Mouse (Mus musculus) right cerebral cortex, postnatal 25 days (tissue): Measurements from ENCODE around the gene Apoc4.
"Not testable (repeated sequence)": the region's sequence is repeated elsewhere in the genome, so short reads cannot be mapped to it uniquely, and the experiment has no call there.

Experiments used
- DNase-seq: peaks from one replicate; pipeline ENCODE4 v3.0.0; 2022

Apoc4 gene

DNA sequence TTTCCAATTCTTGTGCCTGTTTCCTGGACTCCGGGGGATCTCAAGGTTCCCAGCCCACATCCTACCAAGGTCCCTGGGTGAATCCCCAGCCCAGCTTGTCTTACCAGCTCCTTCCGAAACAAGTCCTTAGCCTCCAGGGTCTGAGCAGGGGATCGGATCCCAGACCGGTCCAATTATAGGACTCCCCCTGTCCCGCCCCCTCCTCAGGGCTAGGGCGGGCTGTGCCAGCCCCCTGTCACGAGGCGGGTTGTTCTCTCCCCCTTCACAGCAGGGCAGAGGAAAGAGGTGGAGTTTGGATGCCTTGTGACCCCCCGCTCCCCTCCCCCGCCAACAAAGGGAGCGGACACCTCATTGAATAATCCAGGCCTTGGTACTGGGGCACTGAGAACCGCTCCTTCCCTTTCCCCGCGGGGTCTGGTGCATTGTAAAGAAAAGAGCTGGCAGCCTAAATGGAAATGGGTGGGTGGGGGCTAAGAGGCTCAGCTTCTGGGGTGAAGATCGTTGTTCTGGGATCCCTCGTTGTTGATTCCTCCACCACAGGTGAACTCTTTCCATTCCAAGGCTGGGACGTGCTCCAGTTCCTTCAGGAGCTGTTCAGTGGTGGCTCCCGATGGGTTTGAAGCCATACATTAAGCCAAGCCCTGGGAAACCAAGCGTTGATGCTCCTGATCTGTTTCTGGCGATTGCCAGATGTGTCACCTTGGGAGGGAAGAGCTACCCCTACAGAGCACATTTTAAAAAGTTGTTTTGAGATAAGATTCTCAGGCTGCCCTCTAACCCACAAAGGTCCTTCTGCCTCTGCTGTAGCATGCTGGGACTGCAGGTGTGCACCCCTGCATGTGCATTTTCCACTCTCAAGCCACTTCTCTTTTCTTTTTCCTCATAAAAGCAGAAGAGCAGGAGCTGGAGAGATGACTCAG, 17.9 kb upstream of the Apoc4 start, which contains the start of gene Apoe:
Apoe (minus strand) TSS at position 282 of the 920 bp plus-strand sequence.
- DNase-seq, result peak; percentile 59

DNA sequence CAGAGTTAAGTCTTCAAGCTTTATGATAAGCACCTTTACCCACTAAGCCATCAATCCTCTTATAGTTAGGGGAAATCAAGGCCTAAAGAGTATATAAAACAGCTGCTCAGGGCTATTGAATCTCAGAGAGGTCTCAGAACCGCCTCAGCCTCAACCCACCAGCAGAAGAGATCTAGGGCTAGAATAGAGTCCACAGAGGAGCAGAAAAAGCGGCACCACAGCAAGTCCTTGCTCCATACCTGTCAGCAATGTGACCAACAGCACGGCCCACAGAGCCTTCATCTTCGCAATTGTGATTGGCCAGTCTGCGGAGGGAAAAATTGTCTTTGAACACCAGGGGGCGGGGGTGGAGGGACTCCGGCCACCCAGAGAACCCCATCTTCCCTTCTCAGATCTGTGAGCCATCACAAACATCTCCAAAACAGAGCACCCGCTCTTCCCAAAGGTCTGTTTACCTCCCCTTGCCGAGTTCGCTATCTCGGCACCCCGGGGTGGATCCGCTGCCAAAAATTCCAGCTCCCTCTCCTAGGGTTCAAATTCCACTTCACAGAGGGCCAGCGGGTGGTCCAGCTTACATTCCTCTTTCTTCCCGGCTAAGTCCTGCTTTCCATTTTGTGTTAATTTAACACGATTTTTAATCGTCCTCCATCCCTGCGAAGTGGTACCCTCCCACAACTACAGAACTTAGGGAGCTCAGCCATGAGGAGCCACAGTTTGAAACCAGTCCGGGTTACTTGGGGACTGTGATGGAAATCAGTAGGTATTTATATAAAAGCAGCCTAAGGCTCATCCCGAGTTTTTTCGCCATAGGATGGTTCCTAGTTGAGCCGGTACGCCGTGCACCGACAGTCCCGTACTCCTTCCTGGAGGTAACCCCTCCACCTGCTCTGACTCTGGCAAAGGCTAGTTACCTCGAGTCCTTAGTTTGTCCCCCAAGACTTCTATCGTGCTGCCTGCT, 16.9 kb upstream of the Apoc4 start:
- no peak for DNase-seq

DNA sequence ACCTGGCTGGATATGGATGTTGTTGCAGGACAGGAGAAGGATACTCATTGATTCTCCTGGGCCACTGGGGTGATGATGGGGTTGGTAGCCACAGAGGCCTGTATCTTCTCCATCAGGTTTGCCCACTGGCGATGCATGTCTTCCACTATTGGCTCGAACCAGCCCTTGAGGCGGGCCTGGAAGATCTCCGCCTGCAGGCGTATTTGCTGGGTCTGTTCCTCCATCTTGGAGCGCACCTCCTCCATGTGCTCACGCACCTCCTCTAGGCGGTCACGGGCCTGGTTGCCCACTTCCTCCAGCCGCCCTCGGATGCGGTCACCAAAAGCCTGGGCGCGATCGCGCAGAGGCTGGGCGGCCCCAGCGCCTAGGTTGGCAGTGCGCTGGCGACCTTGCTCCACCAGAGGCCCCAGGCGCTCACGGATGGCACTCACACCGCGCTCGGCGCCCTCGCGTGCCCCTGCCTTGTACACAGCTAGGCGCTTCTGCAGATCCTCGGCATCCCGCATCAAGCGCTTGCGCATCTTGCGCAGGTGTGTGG, 15.1 kb upstream of the Apoc4 start:
- DNase-seq, result no peak

DNA sequence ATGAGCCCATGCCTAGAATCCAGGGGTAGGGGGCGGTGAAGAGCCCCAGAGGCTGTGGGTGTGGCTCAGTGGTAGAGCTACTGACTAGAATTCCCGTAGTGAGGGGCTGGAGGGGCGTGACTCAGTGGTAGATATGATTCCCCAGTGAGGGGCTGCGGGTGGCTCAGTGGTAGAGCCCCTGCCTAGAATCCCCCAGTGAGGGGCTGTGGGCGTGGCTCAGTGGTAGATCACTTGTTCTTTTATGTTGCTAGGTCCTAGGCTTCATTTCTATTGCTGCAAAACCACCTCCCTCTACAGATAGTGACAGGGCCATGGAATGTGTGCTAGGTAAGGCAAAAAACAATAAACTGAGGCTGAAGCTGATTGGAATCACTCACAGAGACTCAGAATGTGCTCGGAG, 14.6 kb upstream of the Apoc4 start:
- no peak for DNase-seq

DNA sequence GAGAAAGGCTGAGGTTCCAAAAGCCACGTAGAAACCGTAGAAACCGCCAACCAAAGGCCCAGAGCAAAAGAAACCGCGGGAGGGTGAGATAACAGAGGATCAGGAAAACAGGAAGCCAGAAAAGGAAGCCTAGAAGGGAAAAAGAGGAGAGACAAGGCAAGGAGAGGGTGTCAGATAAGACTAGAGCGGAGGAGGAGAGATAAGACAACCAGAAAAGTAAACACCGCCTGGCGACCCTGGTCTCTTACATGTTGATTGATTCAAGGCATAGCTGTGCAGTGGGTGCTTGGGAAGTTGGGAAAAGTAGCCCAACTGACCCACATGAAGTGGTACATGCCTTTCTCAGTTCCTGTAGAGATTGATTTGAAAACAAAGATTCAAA, 13.9 kb upstream of the Apoc4 start:
- no peak for DNase-seq

DNA sequence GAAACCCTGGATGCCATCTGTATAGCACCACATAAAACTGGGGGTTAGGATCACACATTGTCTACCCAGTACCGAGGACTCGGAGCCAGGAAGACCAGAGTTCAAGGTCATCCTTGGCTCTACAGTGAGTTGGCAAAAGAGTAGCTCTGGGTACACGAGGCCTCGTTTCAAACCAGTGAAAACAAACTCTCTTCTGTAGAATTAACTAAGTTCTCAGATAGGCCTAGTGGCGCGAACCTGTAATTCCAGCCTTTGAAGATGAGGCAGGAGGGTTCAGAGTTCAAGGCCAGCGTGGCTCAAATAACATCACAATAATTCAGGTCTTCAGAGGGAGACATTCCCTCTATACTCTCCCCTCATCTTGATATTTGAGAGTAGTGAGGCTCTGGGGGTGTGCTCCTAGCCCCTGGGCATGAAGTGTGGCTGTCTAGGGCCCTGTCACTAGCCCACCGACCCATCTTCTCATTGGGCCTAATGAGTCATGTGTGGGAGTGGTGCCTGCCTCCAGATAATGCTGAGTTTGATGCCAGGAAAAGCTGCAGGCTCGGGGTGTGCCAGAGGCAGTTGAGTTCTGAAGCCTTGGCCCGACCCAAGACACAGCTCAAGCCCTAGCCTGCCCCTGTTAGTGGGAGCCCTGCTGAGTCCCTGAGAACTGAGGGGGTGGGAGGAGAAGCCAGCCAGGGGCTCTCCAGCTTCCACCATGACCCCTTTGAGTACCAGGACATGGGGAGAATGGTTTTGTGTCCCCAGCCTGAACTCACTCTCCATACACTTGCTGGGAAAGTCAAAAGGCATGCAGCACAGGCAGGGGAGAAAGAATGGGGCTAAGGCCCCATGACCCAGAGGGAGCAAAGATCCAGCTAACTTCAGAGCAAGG, 13.3 kb upstream of the Apoc4 start:
- DNase-seq, result no peak

DNA sequence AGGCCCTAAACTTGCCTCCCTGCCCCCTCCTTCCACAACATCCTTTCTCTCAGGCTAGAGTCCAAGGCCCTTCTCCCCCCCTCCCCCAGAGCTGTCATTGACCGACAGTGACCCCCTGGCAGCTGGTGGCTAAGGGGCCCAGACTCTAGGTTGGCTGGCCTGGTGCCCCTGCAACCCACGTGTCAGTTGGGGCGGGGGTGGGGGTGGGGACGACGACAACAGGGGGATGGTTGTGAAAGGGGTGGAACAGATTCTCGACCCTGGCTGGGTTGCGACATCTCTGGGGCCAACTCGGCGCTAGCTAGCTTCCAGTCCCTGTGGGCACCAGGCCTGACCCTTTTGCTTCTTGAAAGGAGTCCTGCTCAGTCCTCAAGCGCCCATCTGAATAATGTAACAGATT, 12.1 kb upstream of the Apoc4 start:
- DNase-seq, result peak; percentile 36

DNA sequence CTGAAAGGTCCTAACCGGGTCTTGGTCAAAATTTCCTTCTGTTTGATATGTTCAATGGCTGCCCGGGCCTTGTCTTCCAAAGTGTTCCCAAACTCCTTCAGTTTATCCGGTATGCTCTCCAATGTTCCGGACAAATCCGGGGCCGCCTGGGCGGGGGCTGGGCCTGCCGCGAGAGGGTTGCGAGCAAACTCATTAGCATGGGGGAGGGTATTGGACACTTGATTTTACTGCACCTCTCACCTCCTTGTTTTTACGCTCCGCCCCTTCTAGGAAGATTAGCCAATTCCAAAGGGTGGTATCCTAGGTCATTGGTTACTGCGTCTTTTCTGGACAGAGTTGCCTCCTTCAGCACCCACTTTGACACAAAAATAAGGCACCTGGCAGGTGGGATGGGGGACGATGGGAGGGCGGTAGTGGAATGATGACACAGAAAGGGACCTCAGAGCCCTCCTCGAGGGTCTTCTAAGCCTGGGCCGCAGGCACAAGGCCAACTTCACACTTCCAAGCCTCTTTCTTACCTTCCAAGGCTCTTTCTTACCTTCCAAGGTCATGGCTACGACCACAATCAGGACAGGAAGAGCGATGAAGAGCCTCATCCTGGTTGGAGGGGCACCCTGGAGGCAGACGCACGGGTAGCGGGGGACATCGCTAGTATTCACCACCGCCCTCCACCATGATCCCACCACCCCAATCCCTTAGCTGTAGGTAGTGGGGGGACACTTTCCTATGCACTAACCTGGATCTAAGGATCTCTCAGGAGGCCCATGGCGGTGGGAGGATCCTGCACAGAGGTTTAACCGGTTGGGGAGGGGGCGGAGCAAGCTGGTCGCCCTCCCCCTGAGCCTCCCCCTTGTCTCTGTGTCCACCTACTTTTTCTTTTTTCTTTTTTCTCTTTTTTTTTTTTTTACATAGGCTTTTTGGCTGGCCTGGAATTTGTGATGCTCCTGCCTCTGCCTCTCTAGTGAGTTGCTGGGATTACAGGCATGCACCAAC, 10.9 kb upstream of the Apoc4 start, which contains the start of gene Apoc1:
Apoc1 (minus strand) TSS at position 788 of the 993 bp plus-strand sequence.
- DNase-seq, result no peak

DNA sequence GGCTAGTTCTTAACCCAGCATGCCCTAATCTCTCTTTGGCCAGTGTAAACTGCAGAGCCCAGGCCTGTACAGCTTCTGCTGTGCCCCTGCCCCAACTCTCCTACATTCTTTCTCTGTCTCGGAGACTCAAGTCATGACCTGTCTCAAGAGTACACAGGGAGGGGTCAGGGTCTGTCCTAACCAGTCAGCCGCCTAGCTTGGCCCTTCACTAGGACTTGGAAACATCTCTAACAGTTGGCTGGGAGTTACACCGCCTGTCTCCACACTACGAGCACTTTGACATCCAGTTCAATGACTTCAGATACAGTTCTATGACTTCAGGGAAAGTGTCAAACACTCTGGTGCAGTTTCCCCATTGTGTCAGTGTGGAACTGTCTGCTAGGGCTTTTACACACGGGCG, 10.2 kb upstream of the Apoc4 start:
- no peak for DNase-seq

DNA sequence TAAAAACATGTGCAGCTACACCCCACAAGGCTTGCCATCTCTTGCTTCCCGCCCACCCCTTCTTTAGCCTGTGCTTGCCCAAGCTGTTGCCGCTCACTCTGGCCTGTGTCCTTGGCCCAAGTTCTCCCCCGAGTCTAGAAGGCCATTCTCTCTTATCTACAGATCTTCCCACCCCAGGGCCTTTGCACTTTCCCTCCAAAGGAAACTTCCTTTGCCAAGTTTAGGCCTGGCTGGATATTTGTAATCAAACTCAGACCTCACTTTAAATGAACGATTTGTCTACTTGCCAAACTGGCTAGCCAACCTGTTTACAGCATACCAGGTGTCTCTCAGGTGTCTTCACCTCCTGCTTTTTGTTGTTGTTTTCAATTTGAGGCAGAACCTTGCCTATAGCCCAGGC, 9.6 kb upstream of the Apoc4 start:
- no peak for DNase-seq

DNA sequence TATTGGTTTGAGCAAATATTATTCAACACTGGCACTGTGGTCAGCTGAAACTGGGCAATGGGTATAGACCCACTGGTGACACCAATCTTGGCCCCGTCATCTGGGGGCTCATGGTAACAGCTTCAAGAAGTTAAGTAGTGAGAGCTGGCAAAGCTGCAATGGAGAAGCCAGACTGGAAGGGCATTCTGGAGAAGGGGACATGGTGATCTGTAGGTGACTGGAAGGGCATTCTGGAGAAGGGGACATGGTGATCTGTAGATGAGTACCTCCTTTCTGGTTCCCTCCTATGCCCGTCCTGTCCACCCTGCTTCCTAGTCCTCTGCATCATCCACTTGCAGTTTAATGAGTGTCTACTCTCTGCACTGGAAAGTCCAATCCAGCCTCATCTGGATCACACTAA, 7.3 kb upstream of the Apoc4 start:
- no peak for DNase-seq

DNA sequence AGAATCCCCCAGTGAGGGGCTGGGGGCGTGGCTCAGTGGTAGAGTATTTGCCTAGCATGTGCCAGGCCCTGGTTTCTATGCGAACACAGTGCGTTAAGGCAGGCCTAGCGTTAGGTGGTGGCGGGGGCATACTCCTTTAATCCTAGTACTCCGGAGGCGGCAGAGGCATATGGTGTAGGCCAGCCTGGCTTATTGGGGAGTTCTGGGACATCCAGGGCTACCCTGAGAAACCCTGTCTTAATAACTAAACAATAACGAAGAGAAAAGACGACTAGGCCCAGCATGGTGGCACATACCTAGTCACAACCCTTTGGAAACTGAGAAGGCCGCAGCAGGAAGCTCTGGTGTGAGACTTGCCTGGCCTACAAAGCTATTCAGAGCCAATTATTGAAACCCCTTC, 6.8 kb upstream of the Apoc4 start:
- no peak for DNase-seq

DNA sequence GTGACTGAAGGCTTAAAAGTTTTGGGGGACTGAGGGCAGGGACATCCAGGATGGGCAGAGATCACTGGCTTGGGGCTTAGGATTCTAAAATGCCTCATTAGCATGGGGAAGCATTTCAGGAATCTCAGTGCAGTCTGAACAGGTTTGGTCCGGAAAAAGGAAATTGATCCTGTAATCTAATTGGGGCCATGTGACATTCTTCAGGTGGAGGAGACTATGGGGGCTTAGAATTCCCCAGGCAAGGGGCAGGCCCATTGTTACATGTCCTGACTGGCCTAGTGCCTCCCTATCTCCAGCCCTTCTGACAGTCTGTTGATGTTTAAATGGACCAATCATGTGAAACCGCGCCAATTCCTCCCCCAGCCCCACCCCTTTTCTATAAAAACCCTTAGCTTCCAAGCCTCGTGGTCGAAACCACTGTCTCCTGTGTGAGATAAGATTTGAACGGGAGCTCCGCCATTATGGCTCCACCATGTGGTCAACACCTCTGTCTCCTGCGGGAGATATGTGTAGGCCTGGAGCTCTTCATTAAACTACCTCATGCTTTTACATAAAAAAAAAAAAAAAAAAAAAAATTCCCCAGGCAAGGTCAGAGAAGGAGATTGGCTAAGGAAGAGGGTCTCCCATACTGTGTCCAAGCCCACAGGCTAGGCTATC, 5.8 kb upstream of the Apoc4 start:
- DNase-seq, result not testable (repeated sequence)

DNA sequence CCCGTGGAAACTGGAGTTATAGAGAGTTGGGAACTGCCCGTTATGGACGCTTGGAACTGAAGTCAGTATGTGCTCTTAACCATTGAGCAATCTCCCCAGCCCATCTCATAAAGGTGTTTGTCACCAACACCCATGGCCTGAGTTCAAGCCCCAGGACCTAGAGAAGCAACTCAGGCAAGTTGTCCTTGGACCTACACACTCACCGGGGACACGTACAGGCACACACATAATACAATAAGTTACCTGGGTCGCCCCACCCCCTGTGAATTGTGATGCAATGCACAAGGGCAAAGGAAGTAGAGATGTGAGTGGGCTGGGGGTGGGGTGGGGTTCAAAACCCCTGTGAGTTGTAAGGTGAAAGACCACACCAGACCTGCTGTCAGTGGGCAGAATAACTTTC, 5.2 kb upstream of the Apoc4 start:
- DNase-seq, result no peak

DNA sequence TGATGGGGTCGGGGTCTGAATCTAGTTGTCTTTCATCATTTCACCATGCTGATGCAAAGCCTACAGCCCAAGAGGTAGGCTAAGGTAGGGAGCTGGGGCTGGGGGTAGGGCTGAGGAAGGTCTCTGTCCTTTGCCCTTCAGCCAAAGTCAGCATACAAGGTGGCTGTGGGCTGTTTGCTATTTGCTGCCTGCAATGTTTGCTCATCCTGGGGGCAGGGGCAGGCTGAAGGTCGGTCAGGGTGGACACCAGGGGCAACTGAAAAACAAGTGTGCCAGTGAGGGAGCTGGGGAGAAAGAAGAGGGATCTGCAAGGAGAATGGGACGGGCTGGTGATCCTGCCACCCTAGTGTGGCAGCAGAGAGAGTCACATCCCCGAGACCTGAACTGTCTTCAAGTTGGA, 4.1 kb upstream of the Apoc4 start:
- DNase-seq, result no peak

DNA sequence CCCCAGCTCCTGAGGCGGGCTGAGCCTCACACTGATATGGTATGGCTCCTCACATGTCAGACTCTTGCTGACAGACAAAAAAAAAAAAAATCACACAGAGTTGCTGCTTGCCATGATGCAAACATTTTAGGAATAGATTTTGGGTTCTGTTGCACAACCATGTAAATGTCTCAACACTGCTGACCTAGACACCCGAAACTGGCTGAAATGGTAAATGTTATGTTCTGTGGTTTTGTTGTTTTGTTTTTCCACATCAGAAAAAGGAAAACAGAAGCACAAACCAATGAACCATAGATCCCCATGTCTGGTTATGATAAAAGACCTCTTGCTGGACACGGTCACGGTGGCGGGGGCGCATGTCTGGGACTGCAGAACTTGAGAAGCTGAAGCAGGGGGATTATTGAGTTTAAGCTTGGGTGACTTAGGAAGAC, 2.5 kb upstream of the Apoc4 start:
- DNase-seq, result no peak

DNA sequence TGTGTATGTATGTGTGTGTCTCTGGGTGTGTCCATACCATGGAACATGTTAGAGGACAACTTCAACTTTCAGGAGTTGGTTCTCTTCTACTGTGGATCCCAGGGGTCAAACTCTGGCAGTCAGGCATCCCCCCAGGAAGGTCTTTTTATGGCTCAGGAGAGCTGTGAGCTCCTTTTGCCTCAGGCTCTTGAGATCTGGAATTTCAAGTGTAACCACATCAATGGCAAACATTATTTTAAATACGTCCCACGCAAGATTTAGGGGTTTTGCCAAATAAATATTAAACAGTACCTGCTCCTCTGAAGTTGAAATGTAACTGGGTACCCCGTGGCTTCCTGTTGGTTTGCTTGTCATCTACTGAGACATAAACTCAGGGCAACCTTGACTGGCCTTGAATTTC, 1.7 kb upstream of the Apoc4 start:
- DNase-seq, result no peak

DNA sequence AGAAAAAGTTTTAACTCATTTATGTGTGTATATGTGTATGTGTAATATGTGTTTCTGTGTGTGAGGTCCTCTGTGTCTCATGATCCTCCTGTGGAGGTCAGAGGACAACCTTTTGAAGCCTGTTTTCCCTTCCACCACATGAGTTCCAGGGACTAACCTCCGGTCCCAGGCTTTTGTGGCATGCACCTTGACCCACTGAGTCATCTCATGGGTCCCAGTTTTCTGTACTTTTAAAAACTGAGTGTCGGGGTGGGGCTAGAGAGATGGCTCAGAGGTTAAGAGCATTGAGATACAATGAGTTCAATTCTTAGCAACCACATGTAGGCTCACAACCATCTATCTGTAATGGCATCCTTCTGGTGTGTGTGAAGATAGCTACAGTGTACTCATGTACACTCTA, 577 bp downstream of the Apoc4 start:
- no peak for DNase-seq

DNA sequence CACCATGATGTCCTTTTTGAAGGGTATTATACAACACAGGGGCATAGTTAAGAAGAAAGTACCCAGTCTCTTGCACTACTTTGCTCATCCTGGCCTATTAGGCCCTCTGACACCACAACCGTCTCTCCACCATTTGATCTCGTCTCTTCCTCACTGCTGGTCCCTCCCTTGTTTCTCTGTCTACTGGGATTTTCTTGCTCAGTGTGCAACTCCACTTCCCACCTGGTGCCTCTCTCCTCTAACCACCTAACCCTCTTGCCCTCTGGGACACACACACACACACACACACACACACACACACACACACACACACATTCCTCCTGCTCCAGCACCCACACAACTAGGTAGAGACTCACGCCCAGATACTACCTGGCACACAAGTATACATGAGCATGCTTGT, 2.4 kb downstream of the Apoc4 start:
- no peak for DNase-seq

DNA sequence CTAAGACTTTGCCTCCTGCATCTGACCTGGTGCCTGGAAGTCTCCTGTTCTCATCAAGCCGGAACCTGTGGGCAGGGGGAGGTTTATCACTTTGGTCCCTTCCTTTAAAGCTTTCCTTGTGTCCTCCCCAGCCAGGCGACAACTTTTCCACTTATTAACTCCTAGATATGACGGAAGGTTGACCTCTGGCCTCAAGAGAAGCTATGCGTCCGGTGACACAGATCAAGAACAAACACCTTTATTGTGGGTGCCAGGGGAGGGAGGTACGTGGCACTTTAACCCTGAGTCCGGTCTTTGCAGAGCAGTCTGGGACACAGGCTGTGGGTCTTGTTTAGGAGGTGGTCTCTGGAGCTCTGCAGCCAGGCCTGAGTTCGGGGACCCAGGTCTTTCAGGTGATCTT, 3.4 kb downstream of the Apoc4 start, which contains the start of gene Apoc2:
Apoc2 (minus strand) TSS at position 70 of the 400 bp plus-strand sequence.
- no peak for DNase-seq
